Mouse (Mus musculus) small intestine, adult 2 months (tissue): Measurements from ENCODE around the gene Hspa12b.

Experiments
- CTCF ChIP-seq: fragments of 200-500 bp; IDR thresholded peaks from 2 replicates; pipeline ENCODE4 v1.5.1; 2012; ENCODE audit warnings: low read depth, mild to moderate bottlenecking, control low read depth, inconsistent platforms, low read length, moderate library complexity, mixed read lengths; ENCODE audit not compliant: insufficient replicate concordance, insufficient read length; ENCODE audit errors: extremely low read depth
- POLR2A ChIP-seq: fragments of 200-500 bp; IDR thresholded peaks from 2 replicates; pipeline ENCODE4 v1.6.1; 2012; ENCODE audit warnings: low read depth, mild to moderate bottlenecking, control low read depth, inconsistent platforms, low read length, moderate library complexity

GRCm38 (mm10) chr2:131128211-131128610, 1.1 kb downstream of the Hspa12b start:
- TF ChIP-seq CTCF (no peak), POLR2A (no peak)
